Mouse (Mus musculus) hindbrain, embryonic 15.5 days (tissue): ENCODE measurements around the gene Mast4. TPM values are rescaled to one million over a fixed set of nuclear protein-coding genes. Genes with fewer than 3 reads are reported as not detected.

Source experiments
- ATAC-seq: fragments of 200-750 bp; cut with Nextera tagmentation; 2 replicates; pipeline ENCODE4 v1.8.0; 2017; ENCODE audit warnings: low read depth, moderate number of reproducible peaks, moderate TSS enrichment; ENCODE audit not compliant: low FRiP score
- H3K27ac ChIP-seq: fragments of 300-500 bp; sonication (generic); replicated peaks from 2 replicates; pipeline ENCODE4 v1.5.1; 2015; ENCODE audit warnings: mild to moderate bottlenecking, inconsistent platforms
- H3K27me3 ChIP-seq: fragments of 300-500 bp; sonication (generic); 2 replicates; pipeline ENCODE4 v1.6.1; 2015; ENCODE audit warnings: control low read depth, inconsistent platforms
- H3K36me3 ChIP-seq: fragments of 300-500 bp; sonication (generic); 2 replicates; pipeline ENCODE4 v1.6.1; 2015; ENCODE audit warnings: control low read depth, inconsistent platforms
- H3K4me1 ChIP-seq: fragments of 300-500 bp; sonication (generic); replicated peaks from 2 replicates; pipeline ENCODE4 v1.6.1; 2015; ENCODE audit warnings: control low read depth, inconsistent platforms
- H3K4me2 ChIP-seq: fragments of 300-500 bp; sonication (generic); 2 replicates; pipeline ENCODE4 v1.6.1; 2015; ENCODE audit warnings: moderate library complexity, mild to moderate bottlenecking, inconsistent platforms
- H3K4me3 ChIP-seq: fragments of 300-500 bp; sonication (generic); 2 replicates; pipeline ENCODE4 v1.5.1; 2015; ENCODE audit warnings: mild to moderate bottlenecking, inconsistent platforms
- H3K9ac ChIP-seq: fragments of 300-500 bp; sonication (generic); 2 replicates; pipeline ENCODE4 v1.6.1; 2015; ENCODE audit warnings: inconsistent platforms
- H3K9me3 ChIP-seq: fragments of 300-500 bp; sonication (generic); 2 replicates; pipeline ENCODE4 v1.6.1; 2016; ENCODE audit warnings: control low read depth, inconsistent platforms
- WGBS: fragments of 180-500 bp; shearing (Covaris S2); methylation state at CpG from one replicate; pipeline ENCODE4 v1.1.7; 2015; 5-methylcytosine and 5-hydroxymethylcytosine counted together
- polyA plus RNA-seq: library from polyadenylated mRNA; unstranded; fragments of >200 nt; fragmentation: Nextera tagmentation; extraction: Ambion mirVana; gene quantifications from 2 replicates; pipeline ENCODE4 v1.2.1, GENCODE M21; 2015

Mast4 gene
- polyA plus RNA-seq, 1 experiment from 2014 or later, result 29.1 TPM

DNA sequence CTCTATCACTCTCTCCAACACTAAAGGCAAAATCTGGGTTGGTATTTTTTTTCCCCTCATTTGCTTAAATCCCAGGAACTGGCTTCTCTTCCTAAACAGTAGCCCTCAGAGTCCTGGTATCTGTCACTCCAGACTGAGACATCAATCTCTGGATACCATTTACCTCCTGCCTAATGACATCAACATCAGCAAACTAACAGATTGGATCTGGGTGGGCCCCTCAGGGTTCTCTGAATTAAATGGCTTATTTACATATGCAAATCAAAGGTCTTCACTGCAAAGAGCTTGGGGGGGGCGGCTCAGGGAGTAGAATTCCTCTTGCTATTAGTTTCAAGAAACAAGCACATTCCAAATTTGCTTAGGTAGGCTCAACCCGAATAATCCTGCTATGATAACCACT, 272.6 kb downstream of the Mast4 start:
- no peak overlapping the region for H3K4me3 ChIP-seq
- H3K36me3 ChIP-seq, result no peaks in the 10 kb centered on the region
- no peaks in the 10 kb centered on the region for H3K9me3 ChIP-seq
- no peak overlapping the region for H3K4me2 ChIP-seq
- H3K27ac ChIP-seq, result no peak overlapping the region
- H3K9ac ChIP-seq, result no peak overlapping the region
- ATAC-seq, result no peak
- peaks cover 12% of the 10 kb centered on the region; the same call in 1 of the 2 replicates for H3K4me1 ChIP-seq
- H3K27me3 ChIP-seq, result no peaks in the 10 kb centered on the region
- 57% methylated on average over 2 of the region's 2 CpGs for WGBS

DNA sequence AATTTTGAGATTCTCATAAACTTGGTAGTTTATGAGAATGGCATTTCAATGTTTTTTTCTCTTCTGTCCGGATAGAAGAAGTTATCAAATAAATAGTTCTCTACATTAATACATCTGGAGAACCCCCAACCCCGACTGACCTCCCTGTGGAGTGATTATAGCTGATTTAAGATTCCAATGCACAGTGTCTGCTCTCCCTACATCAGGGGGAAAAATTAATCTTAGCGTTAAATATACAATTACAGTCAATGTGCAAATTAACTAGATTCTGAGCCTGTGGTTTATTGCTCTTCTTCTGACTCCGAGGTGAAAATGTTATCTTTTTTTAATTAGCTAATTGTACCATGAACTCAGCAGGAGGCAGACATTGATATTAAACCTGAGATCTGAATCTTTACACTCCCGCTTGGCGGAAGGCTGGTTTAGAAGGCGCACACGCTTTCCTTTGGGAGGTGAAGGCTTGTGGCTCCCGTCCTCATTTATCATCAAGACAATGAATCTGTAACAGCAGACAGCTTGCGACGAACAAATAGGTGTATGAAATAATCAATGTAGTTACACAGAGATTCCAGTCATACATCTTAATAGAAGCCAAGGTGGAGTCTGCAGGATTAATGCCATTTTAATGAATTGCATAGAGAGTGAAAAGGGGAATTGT, 274.2 kb downstream of the Mast4 start:
- Histone ChIP-seq H3K4me1 (peaks cover 6% of the 10 kb centered on the region; the same call in 1 of the 2 replicates), H3K27me3 (no peaks in the 10 kb centered on the region), H3K36me3 (no peaks in the 10 kb centered on the region), H3K27ac (no peak overlapping the region), H3K9ac (no peak overlapping the region), H3K4me2 (peak overlapping the region; percentile 39; the same call in 1 of the 2 replicates), H3K9me3 (no peaks in the 10 kb centered on the region), H3K4me3 (no peak overlapping the region)
- 30% methylated on average over 11 of the region's 11 CpGs for WGBS
- ATAC-seq, result peak; percentile 45; the same call in 1 of the 2 replicates

DNA sequence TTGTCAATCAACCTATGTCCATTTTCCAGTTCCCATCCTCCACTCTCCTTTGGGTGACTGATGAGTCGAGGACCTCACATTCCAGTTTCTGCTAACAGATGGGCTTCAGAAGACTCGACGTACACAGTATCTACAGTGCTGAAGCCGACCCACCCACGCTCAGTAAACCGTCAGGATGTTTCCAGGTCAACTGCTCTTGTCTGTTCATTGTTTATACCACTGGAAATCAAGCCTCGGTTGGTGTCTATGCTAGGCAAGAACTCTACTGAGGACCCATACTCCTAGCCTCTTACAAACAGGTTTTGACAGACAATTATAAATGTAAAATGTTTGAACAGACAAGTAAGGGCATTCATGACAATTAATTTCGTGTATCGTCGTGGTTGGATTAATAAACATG, 277.8 kb downstream of the Mast4 start:
- Histone ChIP-seq H3K4me1 (peaks cover 17% of the 10 kb centered on the region), H3K27ac (no peak overlapping the region), H3K4me2 (no peak overlapping the region), H3K4me3 (no peak overlapping the region), H3K36me3 (no peaks in the 10 kb centered on the region), H3K27me3 (no peaks in the 10 kb centered on the region), H3K9me3 (no peaks in the 10 kb centered on the region), H3K9ac (no peak overlapping the region)
- 76% methylated on average over 10 of the region's 10 CpGs for WGBS
- no peak for ATAC-seq

DNA sequence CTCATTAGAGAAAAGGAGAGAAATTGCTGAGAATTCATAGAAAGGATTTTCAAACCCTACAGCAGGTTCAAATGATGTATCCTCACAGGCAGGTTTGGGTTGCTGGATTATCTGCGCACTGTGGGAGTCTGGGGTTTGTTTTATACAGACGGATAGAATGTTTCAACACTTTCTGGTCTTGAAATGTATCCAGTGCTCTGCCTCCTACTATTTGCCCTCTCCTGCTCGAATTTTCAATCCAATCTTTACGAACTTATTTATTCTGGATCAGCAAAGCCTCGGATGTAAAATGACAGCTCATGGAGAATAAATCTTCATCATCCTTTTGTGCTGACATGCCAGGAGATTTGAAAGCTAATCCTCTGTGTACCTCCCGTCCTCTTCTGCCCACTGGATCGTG, 281.6 kb downstream of the Mast4 start:
- no peak for ATAC-seq
- Histone ChIP-seq H3K4me2 (peak overlapping the region; percentile 23), H3K4me3 (no peak overlapping the region), H3K36me3 (no peaks in the 10 kb centered on the region), H3K4me1 (peaks cover 11% of the 10 kb centered on the region), H3K27ac (no peak overlapping the region; the same call in 1 of the 2 replicates), H3K9me3 (no peaks in the 10 kb centered on the region), H3K9ac (no peak overlapping the region), H3K27me3 (no peaks in the 10 kb centered on the region)
- 32% methylated on average over 7 of the region's 7 CpGs for WGBS

DNA sequence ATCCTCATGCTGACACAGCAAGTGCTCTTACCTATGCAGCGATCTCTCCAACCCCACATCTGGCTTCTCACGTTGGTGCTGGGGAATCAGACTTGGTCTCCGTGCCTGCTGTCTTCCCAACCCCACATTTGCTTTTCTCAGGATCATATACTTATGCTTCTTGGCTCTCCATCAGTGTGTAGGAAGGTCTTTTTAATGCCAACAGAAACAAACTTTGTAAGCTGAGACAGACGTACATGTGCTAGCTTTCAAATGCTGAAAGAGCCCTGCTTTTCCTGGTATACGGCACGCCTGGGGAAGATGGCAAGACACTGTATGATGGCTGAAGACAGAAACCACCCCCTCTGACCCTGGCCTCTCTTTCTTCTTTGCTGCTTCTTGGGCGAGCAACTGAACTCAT, 285.3 kb downstream of the Mast4 start:
- no peaks in the 10 kb centered on the region for H3K9me3 ChIP-seq
- H3K27ac ChIP-seq, result no peak overlapping the region
- H3K9ac ChIP-seq, result no peak overlapping the region
- H3K36me3 ChIP-seq, result no peaks in the 10 kb centered on the region
- no peak overlapping the region for H3K4me3 ChIP-seq
- no peak overlapping the region for H3K4me2 ChIP-seq
- no peak for ATAC-seq
- no peaks in the 10 kb centered on the region for H3K27me3 ChIP-seq
- H3K4me1 ChIP-seq, result peaks cover 11% of the 10 kb centered on the region
- 91% methylated on average over 7 of the region's 7 CpGs for WGBS

DNA sequence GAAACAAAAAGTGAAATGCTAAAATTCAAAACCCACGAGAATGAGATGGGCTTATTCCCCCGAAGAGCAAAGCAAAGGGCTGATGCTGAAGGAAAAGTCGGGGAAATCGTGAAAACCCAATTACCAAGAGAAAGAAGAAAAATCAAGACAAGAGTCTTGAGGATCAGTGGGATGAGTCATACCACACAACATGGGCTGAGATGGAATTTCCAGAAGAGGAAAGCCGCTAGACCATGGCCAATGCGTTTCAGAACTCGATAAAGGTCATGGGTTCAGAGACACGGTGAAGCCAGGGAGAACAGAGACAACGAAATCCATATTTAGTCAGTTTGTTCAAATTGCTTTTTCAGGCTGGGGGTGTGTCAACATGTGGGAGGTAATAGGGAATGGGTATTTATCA, 290.6 kb downstream of the Mast4 start:
- no peaks in the 10 kb centered on the region for H3K4me1 ChIP-seq
- no peak overlapping the region for H3K4me3 ChIP-seq
- 96% methylated on average over 9 of the region's 9 CpGs for WGBS
- no peaks in the 10 kb centered on the region for H3K9me3 ChIP-seq
- no peak for ATAC-seq
- no peak overlapping the region for H3K27ac ChIP-seq
- H3K36me3 ChIP-seq, result no peaks in the 10 kb centered on the region
- no peak overlapping the region for H3K9ac ChIP-seq
- H3K27me3 ChIP-seq, result no peaks in the 10 kb centered on the region
- no peak overlapping the region for H3K4me2 ChIP-seq

DNA sequence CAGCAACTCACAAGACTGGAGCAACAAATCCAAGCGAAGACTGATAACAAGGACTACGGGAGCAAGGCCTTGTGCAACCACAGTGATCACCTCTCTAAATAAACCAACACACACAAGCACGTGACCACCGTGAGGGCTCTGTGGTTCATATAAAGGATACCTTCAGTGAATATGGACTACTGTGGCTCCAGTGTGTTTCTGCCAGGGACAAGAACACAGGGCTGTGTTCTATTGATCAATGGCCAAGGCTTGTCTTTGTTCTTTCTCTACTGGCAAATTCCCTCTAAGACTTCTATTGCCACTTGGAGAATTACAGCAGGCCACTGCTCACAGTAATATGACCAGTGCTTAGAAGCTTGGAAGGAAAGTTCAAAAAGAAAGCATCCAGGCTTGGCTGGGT, 291.3 kb downstream of the Mast4 start:
- Histone ChIP-seq H3K27me3 (no peaks in the 10 kb centered on the region), H3K4me3 (no peak overlapping the region), H3K36me3 (no peaks in the 10 kb centered on the region), H3K4me1 (no peaks in the 10 kb centered on the region), H3K9me3 (no peaks in the 10 kb centered on the region), H3K4me2 (no peak overlapping the region), H3K27ac (no peak overlapping the region), H3K9ac (no peak overlapping the region)
- ATAC-seq, result no peak
- WGBS, result 88% methylated on average over 4 of the region's 4 CpGs

DNA sequence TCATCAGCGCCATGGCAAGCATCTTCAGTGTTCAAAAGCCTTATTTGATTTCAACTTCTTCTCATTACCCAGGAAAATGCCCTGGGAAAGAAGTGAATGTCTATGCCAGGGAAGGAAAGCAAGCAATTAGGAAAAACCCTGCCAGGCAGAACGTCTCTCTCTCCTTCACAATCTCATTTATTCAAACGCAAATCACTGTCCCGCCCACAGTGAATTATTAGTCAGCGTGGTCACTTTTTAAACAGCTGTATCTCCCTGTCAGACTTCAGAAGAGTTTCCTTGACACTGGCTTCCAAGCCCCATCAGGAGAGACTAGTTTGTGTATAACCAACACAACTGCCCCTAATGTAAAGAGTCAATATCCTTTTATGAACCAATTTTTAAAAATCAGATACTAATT, 296.8 kb downstream of the Mast4 start:
- no peak overlapping the region for H3K27ac ChIP-seq
- no peak for ATAC-seq
- no peak overlapping the region for H3K4me2 ChIP-seq
- no peaks in the 10 kb centered on the region for H3K36me3 ChIP-seq
- WGBS, result 22% methylated on average over 5 of the region's 5 CpGs
- no peaks in the 10 kb centered on the region; the same call in 1 of the 2 replicates for H3K4me1 ChIP-seq
- H3K27me3 ChIP-seq, result no peaks in the 10 kb centered on the region
- H3K4me3 ChIP-seq, result no peak overlapping the region
- no peak overlapping the region for H3K9ac ChIP-seq
- H3K9me3 ChIP-seq, result no peaks in the 10 kb centered on the region

DNA sequence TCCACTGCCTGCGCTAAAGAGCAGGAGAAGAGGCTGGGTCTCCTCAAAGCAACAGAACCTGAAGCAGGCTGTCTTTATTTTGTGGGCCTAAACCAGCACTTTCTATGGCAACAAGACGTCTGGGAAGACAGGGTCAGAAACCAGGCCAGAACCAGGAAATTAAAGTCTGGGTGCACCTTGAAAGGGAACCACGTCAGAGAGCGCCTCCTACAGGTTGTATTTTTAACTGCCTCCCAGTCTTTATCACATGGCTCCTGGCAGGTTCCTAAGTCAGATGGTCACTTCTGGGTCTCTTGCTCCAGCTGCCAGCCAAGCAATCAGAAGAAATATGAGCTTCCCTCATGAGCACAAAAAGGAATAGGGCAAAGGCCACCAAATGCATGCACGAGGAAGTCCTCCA, 304.9 kb downstream of the Mast4 start:
- H3K4me3 ChIP-seq, result no peak overlapping the region
- H3K9me3 ChIP-seq, result no peaks in the 10 kb centered on the region
- ATAC-seq, result no peak
- no peak overlapping the region for H3K9ac ChIP-seq
- H3K27ac ChIP-seq, result no peak overlapping the region
- no peaks in the 10 kb centered on the region for H3K27me3 ChIP-seq
- no peaks in the 10 kb centered on the region for H3K36me3 ChIP-seq
- H3K4me2 ChIP-seq, result no peak overlapping the region
- peaks cover 18% of the 10 kb centered on the region for H3K4me1 ChIP-seq
- 79% methylated on average over 5 of the region's 5 CpGs for WGBS

DNA sequence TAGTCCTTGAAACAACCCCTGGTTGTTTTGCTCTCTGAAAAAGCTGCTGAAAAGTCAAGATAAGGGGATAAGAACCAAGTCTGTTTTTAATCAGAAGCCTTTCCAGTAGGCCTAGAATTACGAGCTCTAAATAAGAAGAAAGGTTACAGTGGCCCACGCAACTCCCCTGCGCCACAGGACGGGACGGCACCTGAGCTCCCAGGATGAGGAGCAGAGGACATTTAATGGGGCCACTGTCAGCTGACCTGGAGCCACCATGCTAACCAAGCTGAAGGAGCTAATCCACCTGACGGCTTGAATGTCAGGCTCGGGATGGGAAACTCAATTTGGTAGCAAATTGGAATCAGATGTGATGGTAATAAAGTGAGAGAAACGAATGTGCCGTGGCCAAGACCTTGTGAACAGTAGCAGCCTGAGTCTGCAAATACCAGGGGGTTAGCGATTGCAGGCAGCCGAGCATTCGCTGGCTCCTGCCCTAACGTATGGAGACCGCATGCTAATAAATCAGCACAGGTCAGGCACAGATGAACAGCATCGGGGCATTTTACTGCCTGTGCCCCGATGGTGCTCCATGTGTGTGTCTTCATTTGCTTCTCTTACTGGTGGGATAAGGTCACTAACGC, 306.7 kb downstream of the Mast4 start:
- H3K4me2 ChIP-seq, result no peak overlapping the region
- no peaks in the 10 kb centered on the region for H3K27me3 ChIP-seq
- peaks cover 18% of the 10 kb centered on the region for H3K4me1 ChIP-seq
- no peak overlapping the region for H3K4me3 ChIP-seq
- no peak overlapping the region for H3K27ac ChIP-seq
- H3K9me3 ChIP-seq, result no peaks in the 10 kb centered on the region
- ATAC-seq, result no peak
- 53% methylated on average over 17 of the region's 17 CpGs for WGBS
- H3K36me3 ChIP-seq, result no peaks in the 10 kb centered on the region
- H3K9ac ChIP-seq, result no peak overlapping the region

DNA sequence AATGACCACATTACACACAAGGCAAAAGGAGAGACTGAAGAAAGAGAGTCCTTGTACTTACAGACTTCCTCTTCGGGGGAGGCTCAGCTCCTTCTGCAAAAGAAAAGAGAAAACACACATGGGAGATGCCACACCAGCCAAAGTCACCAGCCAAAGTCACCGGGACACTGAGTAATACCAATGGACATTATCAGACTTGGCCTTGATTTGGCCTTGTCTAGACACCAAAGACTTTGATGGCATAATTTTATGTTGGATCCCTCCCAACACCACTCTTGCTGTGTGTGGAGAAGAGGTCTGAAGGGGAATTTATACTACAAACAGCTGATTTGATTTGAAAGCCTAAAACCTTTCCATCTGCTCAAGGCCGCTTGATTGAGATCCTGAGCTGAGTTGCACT, 308.8 kb downstream of the Mast4 start:
- no peak overlapping the region for H3K27ac ChIP-seq
- no peaks in the 10 kb centered on the region for H3K27me3 ChIP-seq
- no peaks in the 10 kb centered on the region for H3K9me3 ChIP-seq
- no peak overlapping the region for H3K4me2 ChIP-seq
- H3K4me3 ChIP-seq, result no peak overlapping the region
- peaks cover 18% of the 10 kb centered on the region for H3K4me1 ChIP-seq
- no peaks in the 10 kb centered on the region for H3K36me3 ChIP-seq
- ATAC-seq, result no peak
- WGBS, result 75% methylated on average over 3 of the region's 3 CpGs
- H3K9ac ChIP-seq, result no peak overlapping the region

DNA sequence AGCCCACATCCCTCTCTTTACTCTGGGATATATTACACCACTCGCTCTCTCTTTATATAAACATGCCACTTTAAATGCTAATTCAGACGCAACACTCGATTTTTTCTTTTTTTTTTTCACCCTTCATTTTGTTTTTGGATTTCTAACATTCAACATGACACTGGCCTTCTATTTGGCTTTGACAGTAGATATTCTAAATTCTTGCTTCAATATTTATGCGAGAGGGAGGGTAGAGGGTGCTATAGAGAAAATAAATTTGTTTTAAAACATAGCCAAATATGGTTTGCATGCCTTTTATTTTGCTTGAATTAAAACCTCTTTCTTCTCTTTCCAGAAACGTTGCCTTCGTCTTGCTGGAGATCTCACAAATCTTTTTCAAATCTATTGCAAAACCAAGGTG, 315.8 kb downstream of the Mast4 start:
- WGBS, result 78% methylated on average over 6 of the region's 6 CpGs
- Histone ChIP-seq H3K9me3 (no peaks in the 10 kb centered on the region), H3K27me3 (no peaks in the 10 kb centered on the region), H3K27ac (no peak overlapping the region), H3K9ac (no peak overlapping the region), H3K4me2 (no peak overlapping the region), H3K4me3 (no peak overlapping the region), H3K36me3 (no peaks in the 10 kb centered on the region), H3K4me1 (no peaks in the 10 kb centered on the region)
- no peak for ATAC-seq

DNA sequence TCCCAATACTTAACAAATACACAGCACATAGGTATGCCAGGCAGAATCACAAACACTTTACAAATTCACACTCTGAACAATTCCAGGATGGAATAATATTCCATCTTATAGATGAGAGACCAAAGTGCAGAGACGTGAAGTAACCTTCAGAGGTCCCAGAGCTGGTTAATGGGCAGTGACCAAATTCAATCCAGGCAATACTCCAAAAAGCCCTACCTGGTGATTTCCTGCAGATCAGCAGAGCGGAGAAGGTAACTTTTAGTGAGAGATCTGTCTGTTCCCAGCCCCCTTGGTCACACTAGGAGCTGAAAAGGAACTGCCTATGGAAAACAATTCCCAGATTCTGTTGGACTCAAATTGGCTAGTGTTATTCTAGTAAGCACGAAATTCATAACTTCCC, 316.6 kb downstream of the Mast4 start:
- Histone ChIP-seq H3K9ac (no peak overlapping the region), H3K27ac (no peak overlapping the region)
- 95% methylated on average over 3 of the region's 3 CpGs for WGBS

More for the DNA sequence above, 316.6 kb downstream of the Mast4 start:
- Histone ChIP-seq H3K9me3 (no peaks in the 10 kb centered on the region), H3K36me3 (no peaks in the 10 kb centered on the region), H3K27me3 (no peaks in the 10 kb centered on the region), H3K4me2 (no peak overlapping the region), H3K4me3 (no peak overlapping the region), H3K4me1 (no peaks in the 10 kb centered on the region)
- ATAC-seq, result no peak
